Comparison of ENCODE assay signal across 31 mouse cellular contexts in the genomic region with DNA sequence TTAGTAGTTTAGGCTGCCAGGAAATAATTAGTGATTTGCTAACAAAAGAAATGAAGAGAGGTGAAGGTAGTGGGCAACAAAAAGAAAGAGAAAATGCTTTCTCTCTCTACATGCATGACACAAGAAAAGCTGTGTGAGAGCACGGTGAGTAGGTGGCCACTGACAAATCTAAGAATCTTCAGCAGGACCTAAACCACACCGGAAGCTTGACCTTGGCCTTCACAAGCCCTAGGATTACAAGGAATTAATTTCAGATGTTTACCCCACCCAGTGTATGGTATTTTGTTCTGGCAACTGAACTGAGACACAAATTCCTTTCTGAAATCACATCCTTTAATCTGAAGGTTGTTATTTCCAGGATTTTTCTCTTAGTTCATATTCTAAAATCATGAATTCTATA.
"Had no signal": no experiment of that assay in that cellular context is flagged by ENCODE, and none has a peak within 500 bp of the region (broad histone marks: within the 10 kb centered on the region; RNA-seq: fewer than 3 reads in every experiment).

No protein-coding gene starts in this region.

- H3K36me3 ChIP-seq: limb, embryonic 10.5 days; limb, embryonic 12.5 days; limb, embryonic 13.5 days; limb, embryonic 15.5 days; liver, embryonic 12.5 days; liver, embryonic 13.5 days; liver, embryonic 15.5 days; lung, embryonic 15.5 days; midbrain, embryonic 10.5 days; midbrain, embryonic 12.5 days; midbrain, embryonic 13.5 days; midbrain, embryonic 15.5 days; neural tube, embryonic 12.5 days had no signal

- H3K4me2 ChIP-seq: limb, embryonic 12.5 days; limb, embryonic 13.5 days; limb, embryonic 15.5 days; liver, embryonic 11.5 days; liver, embryonic 12.5 days; liver, embryonic 13.5 days; liver, embryonic 15.5 days; lung, embryonic 14.5 days; lung, embryonic 15.5 days; midbrain, embryonic 11.5 days; midbrain, embryonic 12.5 days; midbrain, embryonic 13.5 days; midbrain, embryonic 15.5 days; neural tube, embryonic 12.5 days had no signal

- DNase-seq: left cerebral cortex, postnatal 4 days; liver; liver, embryonic 13.5 days; liver, postnatal 0 days; lung, adult 18-20 months; lung, adult 2 months; lung, embryonic 14.5 days; lung, postnatal 10 days; lung, postnatal 14 days; lung, postnatal 36 days; lung, postnatal 4 days had no signal

- H3K27ac ChIP-seq: limb, embryonic 10.5 days; limb, embryonic 12.5 days; limb, embryonic 13.5 days; limb, embryonic 15.5 days; liver, embryonic 12.5 days; liver, embryonic 13.5 days; liver, embryonic 14.5 days; liver, embryonic 15.5 days; lung, embryonic 15.5 days; macrophage; midbrain, embryonic 10.5 days; midbrain, embryonic 12.5 days; midbrain, embryonic 13.5 days; midbrain, embryonic 15.5 days; neural tube, embryonic 12.5 days had no signal

- H3K27me3 ChIP-seq: limb, embryonic 12.5 days; limb, embryonic 13.5 days; limb, embryonic 15.5 days; liver, embryonic 12.5 days; liver, embryonic 13.5 days; liver, embryonic 15.5 days; lung, embryonic 15.5 days; megakaryocyte, embryonic 14.5 days; midbrain, embryonic 12.5 days; midbrain, embryonic 13.5 days; midbrain, embryonic 15.5 days; neural tube, embryonic 12.5 days had no signal

- H3K4me3 ChIP-seq: limb, embryonic 10.5 days; limb, embryonic 12.5 days; limb, embryonic 13.5 days; limb, embryonic 15.5 days; liver, embryonic 12.5 days; liver, embryonic 13.5 days; liver, embryonic 15.5 days; lung, embryonic 15.5 days; megakaryocyte, embryonic 14.5 days; midbrain, embryonic 10.5 days; midbrain, embryonic 12.5 days; midbrain, embryonic 13.5 days; midbrain, embryonic 15.5 days; myocyte; neural tube, embryonic 12.5 days had no signal

- H3K4me1 ChIP-seq: limb, embryonic 10.5 days; limb, embryonic 12.5 days; limb, embryonic 13.5 days; limb, embryonic 15.5 days; liver, embryonic 12.5 days; liver, embryonic 13.5 days; liver, embryonic 15.5 days; lung, embryonic 15.5 days; megakaryocyte, embryonic 14.5 days; midbrain, embryonic 10.5 days; midbrain, embryonic 12.5 days; midbrain, embryonic 13.5 days; midbrain, embryonic 15.5 days; neural tube, embryonic 12.5 days had no signal

- H3K9ac ChIP-seq: limb, embryonic 12.5 days; limb, embryonic 13.5 days; limb, embryonic 15.5 days; liver, embryonic 12.5 days; liver, embryonic 13.5 days; liver, embryonic 14.5 days; liver, embryonic 15.5 days; liver, postnatal 0 days; lung, embryonic 14.5 days; lung, embryonic 15.5 days; midbrain, embryonic 12.5 days; midbrain, embryonic 13.5 days; midbrain, embryonic 15.5 days; neural tube, embryonic 12.5 days had no signal

- H3K9me3 ChIP-seq: limb, embryonic 10.5 days; limb, embryonic 12.5 days; limb, embryonic 13.5 days; limb, embryonic 15.5 days; liver, embryonic 12.5 days; liver, embryonic 13.5 days; liver, embryonic 15.5 days; lung, embryonic 15.5 days; megakaryocyte, embryonic 14.5 days; midbrain, embryonic 10.5 days; midbrain, embryonic 12.5 days; midbrain, embryonic 13.5 days; midbrain, embryonic 15.5 days; neural tube, embryonic 12.5 days had no signal

- ATAC-seq: liver, embryonic 12.5 days; liver, postnatal 0 days; lung, postnatal 0 days; midbrain, embryonic 13.5 days; midbrain, embryonic 15.5 days; midbrain, embryonic 16.5 days had no signal
